Mouse (Mus musculus): ENCODE data around the gene Cplx2. TPM values are rescaled to one million over a fixed set of nuclear protein-coding genes. Genes with fewer than 3 reads are reported as not detected.
A peak's percentile ranks its signal among the peaks of the same experiment; 100 is the strongest.

The Cplx2 gene
- total RNA-seq, 2 experiments from 2014 or later = 2.0 to 2.5 TPM

DNA sequence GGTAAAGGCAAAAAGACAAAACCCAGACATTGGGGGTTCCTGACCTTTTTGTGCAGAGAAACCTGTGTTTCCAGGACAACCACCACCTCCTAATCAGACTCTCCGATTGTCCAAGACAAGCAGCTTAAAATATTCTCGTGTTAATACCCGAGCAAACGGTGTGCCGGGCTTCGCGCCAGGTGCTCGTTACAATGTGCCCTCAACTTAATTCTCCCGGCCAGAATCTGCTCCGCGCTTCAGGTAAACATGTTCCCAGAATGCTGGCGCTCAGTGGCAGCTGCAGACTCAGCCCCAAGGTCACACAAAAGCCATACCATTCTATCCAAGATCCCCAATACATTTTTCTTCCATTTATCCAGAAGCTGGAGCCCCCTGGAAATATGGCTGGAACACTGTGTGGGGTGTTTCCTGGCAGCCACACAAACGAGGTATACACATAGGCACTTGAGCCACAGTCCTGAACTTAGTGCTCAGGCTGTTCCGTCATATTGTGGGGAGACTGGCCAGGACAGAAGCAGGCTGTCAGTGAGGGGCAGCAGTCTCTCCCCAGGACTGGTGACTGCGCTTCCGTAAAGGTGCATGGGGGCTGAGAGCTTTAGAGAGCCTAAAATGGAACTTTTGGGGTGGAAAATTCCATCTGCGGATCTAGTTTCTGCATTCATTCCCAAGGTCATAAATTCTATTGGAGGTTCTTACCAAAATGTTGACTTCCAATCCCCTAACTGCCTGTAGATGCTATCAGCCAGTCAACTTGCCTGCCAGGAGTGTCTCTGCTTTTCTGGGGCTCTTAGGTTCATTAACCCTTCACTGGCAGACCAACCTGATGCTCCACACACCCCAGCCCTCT is 32.3 kb downstream of the Cplx2 start:
- DNase-seq = no peak

DNA sequence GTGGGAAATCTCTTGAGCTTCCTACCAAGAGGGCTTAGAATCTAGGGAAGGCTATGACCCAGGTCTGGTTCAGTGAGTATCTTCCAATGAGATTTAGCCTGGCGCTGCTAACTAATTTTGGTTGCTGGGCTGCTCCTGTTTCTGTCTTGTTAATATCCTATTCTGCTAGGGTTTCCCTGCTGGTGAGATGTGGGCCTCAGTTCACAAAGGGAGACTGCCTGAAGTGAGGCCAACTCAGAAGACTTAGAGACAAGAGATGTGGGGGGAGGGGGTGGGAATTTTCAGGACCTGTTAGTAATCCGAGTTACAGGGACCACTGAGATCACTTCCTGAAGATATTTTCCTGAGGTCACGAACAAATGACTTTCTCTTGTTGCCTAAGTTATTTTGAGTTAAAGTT is 33.1 kb downstream of the Cplx2 start:
- no peak for DNase-seq

DNA sequence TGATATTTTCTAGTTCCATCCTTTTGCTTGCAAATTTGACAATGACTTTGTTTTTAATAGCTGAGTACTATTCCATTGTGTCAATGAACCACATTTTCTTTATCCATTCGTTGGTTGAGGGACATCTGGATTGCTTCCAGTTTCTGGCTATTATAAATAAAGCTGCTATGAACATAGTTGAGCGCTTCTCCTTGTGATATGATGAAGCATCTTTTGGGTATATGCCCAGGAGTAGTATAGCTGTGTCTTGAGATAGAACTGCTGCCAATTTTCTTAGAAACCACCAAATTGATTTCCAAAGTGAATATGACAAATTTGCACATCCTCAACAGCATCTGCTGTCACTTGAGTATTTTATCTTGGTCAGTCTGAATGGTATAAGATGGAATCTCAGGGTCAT is 34.7 kb downstream of the Cplx2 start:
- DNase-seq = no peak

DNA sequence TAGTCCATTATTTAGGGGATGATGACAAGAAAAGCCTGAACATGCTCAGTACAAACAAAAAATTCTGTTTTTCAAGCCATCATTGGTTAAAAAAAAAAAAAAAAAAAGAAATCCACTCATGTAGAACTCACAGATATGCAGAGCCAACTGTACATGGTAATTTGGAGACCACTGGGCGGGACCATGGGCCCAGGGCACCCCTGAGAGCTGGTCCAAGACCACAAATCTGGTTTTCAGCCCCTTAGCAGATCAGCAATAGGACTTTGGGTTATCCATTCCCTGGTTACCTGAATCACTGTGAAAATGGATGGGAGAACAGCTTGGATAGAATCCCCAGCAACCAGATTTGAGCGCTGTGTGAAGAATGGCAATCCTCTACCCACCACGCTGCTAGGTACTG is 40.5 kb downstream of the Cplx2 start:
- DNase-seq = no peak

DNA sequence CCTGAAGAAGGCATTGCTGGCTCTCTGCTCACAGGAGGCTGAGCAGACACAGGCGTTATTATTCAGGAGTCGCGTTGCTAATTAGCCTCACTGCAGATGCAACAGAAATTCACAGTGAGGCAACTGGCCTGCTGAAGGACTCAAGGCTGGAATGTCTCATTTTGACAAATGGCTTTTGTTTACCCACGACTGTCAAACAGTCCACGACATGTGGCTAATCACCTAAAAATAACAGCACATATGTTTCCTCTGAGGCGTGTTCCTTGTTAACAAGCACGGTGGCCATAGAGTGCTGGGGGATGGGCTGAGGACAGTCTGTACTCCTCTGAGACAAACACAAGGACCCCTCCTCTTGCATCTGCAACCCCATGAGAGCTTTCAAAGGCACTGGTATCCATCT is 41.1 kb downstream of the Cplx2 start:
- no peak for DNase-seq

DNA sequence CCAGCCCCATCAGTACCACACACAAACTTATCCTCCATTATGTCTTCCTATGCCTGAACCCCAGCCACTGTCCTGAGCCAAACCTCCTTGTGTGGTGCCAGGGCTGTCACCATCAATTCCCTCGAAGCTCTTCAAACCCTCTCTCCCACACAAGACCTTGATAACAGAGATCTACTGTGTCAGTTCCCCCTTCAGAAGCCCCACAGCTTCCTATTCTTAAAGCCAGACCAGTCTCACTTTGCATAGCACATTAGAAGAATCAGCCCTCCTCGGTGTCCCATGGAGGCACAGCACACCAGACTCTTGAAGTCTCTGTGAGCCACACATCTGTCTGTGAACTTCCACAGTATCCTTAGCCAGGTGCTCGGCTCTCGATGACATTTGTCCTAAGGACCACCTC is 41.6 kb downstream of the Cplx2 start:
- no peak for DNase-seq

DNA sequence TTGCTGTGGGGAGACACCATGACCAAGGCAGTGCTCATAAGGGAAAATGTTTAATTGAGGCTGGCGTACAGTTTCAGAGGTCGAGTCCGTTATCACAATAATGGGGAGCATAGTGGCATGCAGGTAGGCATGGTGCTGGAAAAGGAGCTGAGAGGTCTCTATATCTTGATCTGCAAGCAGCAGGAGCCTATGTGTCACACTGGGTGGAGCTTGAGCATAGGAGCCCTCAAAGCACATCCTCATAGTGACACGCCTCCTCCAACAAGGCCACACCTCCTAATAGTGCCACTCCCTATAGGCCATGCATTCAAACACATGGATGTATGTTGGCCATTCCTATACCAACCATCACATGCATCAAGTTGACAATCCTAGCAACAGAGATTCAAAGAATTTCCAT is 43.9 kb downstream of the Cplx2 start:
- no peak for DNase-seq

DNA sequence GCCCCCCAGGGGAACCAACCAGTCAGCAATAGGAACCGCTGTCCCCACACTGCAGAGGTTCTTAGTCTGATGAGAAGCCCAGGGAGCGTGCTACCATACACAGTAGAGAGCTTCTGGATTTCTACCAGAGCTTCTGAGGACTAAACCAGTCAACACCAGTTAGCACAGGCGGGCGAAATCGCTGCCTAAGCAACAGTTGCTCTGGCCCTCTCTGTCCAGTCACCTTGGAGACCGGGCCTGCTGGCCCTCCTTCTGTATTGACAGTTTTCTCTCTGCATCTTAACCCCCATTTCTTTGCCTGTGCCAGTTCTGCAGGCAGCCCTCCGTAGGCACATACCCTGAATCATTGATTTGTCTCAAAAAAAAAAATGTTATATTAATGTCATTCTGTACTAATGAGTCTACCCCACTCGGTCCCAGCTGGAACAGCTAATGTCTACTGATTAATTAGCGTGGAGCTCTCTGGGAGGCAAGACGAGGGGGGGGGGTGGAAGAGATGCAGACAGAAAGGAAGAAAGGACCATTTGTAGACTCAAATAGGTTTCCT is 47.7 kb downstream of the Cplx2 start:
- no peak for DNase-seq

DNA sequence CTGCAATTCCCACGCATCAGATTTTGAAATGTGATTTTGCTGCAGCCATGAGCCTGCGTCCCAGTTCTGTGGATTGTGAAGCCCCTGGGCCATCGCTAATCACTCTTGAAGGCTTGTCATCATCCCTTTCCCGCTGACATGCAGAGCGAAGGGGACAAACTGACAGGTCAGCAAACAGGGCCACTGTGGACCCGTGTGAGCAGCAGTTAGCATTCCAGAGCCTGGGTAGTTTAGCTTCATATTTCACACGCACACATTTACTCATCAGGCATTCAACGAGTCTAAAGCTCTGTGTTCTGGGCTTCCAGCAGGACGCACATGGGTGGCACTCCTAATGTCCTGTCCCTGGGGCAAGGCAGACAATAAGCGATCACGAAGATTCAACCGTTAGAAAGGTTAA is 49.1 kb downstream of the Cplx2 start:
- no peak for DNase-seq

DNA sequence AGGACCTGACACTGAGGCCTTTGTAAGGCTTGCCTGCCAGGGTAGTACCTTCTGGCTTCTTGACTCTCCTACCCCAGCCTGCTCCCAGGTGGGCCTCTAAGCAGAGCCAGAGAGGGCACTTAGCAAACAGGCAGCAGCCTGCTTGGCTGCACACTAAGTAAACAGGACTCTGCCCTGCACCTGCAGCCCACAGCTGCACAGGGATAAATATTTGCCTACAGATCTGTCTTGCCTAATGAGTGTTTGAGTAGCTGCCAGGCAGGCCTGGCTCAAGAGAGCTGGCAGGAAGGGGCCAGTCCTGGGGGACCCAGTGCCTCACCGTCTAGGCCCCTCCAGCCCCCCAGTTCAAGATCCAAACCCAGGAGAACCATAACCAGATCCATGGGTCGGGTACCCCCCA is 54.1 kb downstream of the Cplx2 start:
- DNase-seq = peak in 1 of 2 experiments; percentile 16

DNA sequence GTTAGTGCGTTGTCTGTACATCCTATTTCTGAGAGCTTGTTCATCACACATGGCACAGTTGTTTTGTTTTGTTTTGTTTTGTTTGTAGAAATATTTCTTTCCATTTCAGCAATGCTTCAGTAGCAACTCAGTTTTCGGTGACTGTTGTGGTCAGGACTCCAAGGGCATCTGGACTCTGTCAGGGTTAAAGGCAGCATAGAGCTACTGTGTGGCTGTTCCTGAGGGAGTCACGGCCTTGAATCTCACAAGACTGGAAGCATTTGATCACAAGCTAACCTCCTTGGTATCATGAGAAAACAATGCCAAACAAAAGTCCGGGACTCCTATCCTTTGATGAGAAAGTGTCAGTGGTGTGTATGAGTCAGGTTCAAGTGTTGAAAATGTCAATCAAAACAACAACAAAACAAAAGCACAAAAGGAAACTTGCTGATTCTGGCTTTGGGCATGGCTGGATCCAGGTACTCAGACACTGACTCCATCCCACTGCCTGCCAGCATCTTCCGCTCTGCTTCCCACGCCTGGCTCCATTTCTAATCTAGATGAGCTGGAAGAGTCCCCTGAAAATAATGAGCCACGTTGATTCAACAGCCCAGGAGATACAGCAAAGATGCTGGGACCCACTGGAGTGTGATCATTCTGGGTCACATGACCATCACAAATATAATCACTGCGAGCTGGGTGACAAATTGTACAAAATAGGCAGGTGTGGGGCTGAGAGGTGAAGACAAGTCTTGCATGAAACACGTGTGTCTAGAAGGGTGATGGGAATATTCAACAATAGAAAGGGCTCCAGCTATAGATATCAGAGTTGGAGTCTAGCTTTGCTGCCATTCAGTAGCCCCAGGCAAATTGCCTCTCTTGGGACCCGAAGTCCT is 55.9 kb downstream of the Cplx2 start:
- DNase-seq = no peak

DNA sequence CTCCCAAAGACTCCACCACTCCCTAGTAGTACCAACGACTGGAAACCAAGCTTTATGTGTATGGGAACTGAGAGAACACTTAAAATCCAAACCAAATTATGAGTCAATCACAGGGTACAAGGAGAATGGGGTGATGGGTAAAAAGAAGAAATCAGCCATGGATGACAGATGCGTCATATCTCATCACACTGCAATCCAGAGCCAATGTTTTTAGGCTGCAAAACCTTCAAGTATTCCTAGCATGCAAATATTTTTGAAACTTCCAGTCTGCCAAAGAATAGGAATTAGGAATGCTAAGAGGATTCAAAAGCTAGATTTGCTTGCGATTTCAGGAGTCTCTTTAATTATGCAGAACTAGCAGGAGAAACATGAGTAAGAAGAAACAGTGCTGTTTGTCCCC is 57.6 kb downstream of the Cplx2 start:
- DNase-seq = no peak

DNA sequence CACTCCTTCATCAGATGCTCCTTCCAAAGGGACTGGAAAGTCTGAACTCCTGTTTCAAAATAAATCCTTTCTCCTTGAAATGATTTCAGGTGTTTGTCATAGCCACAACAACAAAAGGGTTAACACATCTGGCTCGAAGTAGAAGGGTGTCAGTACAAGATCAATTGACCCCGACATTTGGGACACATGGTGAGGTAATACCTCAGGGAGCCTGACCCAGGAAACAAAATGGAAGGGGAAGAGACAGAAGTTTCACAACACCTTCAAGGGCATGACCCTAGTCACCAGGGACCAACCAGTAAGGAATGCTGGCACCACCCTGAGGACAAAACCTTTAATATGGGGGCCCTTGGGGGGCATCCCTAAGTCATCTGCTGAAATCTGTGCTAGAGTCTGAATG is 58.9 kb downstream of the Cplx2 start:
- DNase-seq = no peak

DNA sequence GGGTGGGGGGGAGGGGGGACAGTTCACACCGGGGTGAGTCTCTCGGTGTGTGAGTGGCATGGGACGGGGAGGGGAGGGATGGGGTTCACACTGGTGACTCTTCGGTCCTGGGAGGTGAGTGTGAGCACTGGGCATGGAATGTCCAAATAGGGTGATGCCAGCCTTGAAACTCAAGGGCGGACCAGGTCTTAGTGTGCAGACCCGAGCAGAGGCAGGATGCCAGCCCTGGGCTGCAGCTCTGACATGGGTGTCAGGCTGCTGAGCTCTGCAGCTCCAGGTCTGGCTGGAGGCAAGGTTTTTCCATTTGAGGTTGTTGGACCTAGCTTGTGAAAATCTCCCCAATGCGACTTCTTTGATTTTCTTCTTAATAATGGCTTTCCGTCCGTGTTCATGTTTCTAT is 60.0 kb downstream of the Cplx2 start:
- DNase-seq = no peak

Other genes with a start within 250 kb of the Cplx2 start
- gene Hrh2, start 179.2 kb upstream of the Cplx2 start, total RNA-seq (2021) = under 1 TPM; 0.37 to 0.51 TPM
- 10 to 100 TPM; 21.4 to 21.8 TPM for gene Thoc3, start 97.5 kb downstream of the Cplx2 start, total RNA-seq (2021)
- 1 to 10 TPM; 1.5 to 3.4 TPM for gene Simc1, start 132.4 kb downstream of the Cplx2 start, total RNA-seq (2021)
- gene 4833439L19Rik, start 194.1 kb downstream of the Cplx2 start, total RNA-seq (2021) = 100 to 1,000 TPM in 1 of 2 experiments, 10 to 100 TPM in 1; 94.5 to 102 TPM
- gene Arl10, start 203.7 kb downstream of the Cplx2 start, total RNA-seq (2021) = 1 to 10 TPM; 5.0 to 5.3 TPM
- 10 to 100 TPM; 13.7 to 16.4 TPM for gene Nop16, start 218.7 kb downstream of the Cplx2 start, total RNA-seq (2021)
- 100 to 1,000 TPM; 185 to 190 TPM for gene Higd2a, start 218.9 kb downstream of the Cplx2 start, total RNA-seq (2021)
- 10 to 100 TPM; 87.8 to 97.2 TPM for gene Cltb, start 240.0 kb downstream of the Cplx2 start, total RNA-seq (2021)